Mouse (Mus musculus) liver, postnatal 0 days (tissue): Measurements from ENCODE around the gene Olfr484. TPM values are rescaled to one million over a fixed set of nuclear protein-coding genes. Genes with fewer than 3 reads are reported as not detected.
"Not testable (repeated sequence)": the region's sequence is repeated elsewhere in the genome, so short reads cannot be mapped to it uniquely, and the experiment has no call there.

Experiments used
- ATAC-seq: fragments of 200-750 bp; cut with Nextera tagmentation; 2 replicates; pipeline ENCODE4 v1.8.0; 2017; ENCODE audit warnings: mild to moderate bottlenecking, moderate library complexity
- DNase-seq: peaks from one replicate; pipeline ENCODE4 v3.0.0-alpha.2; 2016
- H3K27ac ChIP-seq: fragments of 300-500 bp; sonication (generic); 2 replicates; pipeline ENCODE4 v1.5.1; 2014; ENCODE audit warnings: antibody characterized with exemption, moderate library complexity, mild to moderate bottlenecking, low read depth
- H3K27me3 ChIP-seq: fragments of 300-500 bp; sonication (generic); 2 replicates; pipeline ENCODE4 v1.6.1; 2014; ENCODE audit warnings: low read length, control low read depth, mixed read lengths; ENCODE audit not compliant: insufficient read depth
- H3K36me3 ChIP-seq: fragments of 300-500 bp; sonication (generic); replicated peaks from 2 replicates; pipeline ENCODE4 v1.6.1; 2014; ENCODE audit warnings: mild to moderate bottlenecking, control low read depth, low read length, moderate library complexity, mixed read lengths; ENCODE audit not compliant: insufficient read depth
- H3K4me1 ChIP-seq: fragments of 300-500 bp; sonication (generic); 2 replicates; pipeline ENCODE4 v1.6.1; 2014; ENCODE audit warnings: antibody characterized with exemption, mild to moderate bottlenecking, control low read depth; ENCODE audit not compliant: insufficient read depth
- H3K4me2 ChIP-seq: fragments of 300-500 bp; sonication (generic); 2 replicates; pipeline ENCODE4 v1.6.1; 2014; ENCODE audit warnings: low read depth, mild to moderate bottlenecking, low read length, moderate library complexity, mixed read lengths
- H3K4me3 ChIP-seq: fragments of 300-500 bp; sonication (generic); 2 replicates; pipeline ENCODE4 v1.5.1; 2014; ENCODE audit warnings: low read depth, low read length
- H3K9ac ChIP-seq: fragments of 300-500 bp; sonication (generic); replicated peaks from 2 replicates; pipeline ENCODE4 v1.6.1; 2014; ENCODE audit warnings: mild to moderate bottlenecking, moderate library complexity
- H3K9me3 ChIP-seq: fragments of 300-500 bp; sonication (generic); 2 replicates; pipeline ENCODE4 v1.6.1; 2016; ENCODE audit warnings: mild to moderate bottlenecking, control low read depth, low read length, mixed read lengths
- CTCF ChIP-seq: sonication (generic); IDR thresholded peaks from 2 replicates; pipeline ENCODE4 v1.5.1; 2016; ENCODE audit warnings: antibody characterized with exemption, low read depth
- EP300 ChIP-seq: IDR thresholded peaks from 2 replicates; pipeline ENCODE4 v1.6.1; 2016; ENCODE audit warnings: antibody characterized with exemption, low read depth, mild to moderate bottlenecking
- WGBS: fragments of 180-500 bp; shearing (Covaris S2); extraction: QIAGEN DNeasy Blood & Tissue Kit; methylation state at CpG from one replicate; pipeline ENCODE4 v1.1.7; 2014; ENCODE audit not compliant: insufficient replicate concordance; 5-methylcytosine and 5-hydroxymethylcytosine counted together
- polyA plus RNA-seq: library from polyadenylated mRNA; unstranded; fragments of >200 nt; fragmentation: Nextera tagmentation; extraction: Ambion mirVana; gene quantifications from 2 replicates; pipeline ENCODE4 v1.2.1, GENCODE M21; 2015

The Olfr484 gene
- not detected in 2 replicates for polyA plus RNA-seq

GRCm38 (mm10) chr7:108127349-108127748 lies at the start of gene Olfr484:
Olfr484 (minus strand) TSS chr7:108127449.
- Histone ChIP-seq H3K9me3 (no peaks in the 10 kb centered on the region), H3K4me3 (no peak within 1 kb of the TSS), H3K9ac (no peak within 1 kb of the TSS), H3K4me2 (no peak within 1 kb of the TSS), H3K27ac (no peak within 1 kb of the TSS), H3K4me1 (no peaks in the 10 kb centered on the region), H3K27me3 (no peaks in the 10 kb centered on the region), H3K36me3 (no peaks in the 10 kb centered on the region)
- TF ChIP-seq EP300 = no peak
- TF ChIP-seq CTCF = no peak
- DNase-seq (no peak), ATAC-seq (no peak)

GRCm38 (mm10) chr7:108172642-108173041 lies 45.4 kb upstream of the Olfr484 start, which contains the start of gene Olfr486:
Olfr486 (minus strand) TSS chr7:108172742.
- H3K27ac ChIP-seq, H3K36me3 ChIP-seq, H3K9me3 ChIP-seq, DNase-seq, H3K4me1 ChIP-seq, ATAC-seq, H3K27me3 ChIP-seq, H3K4me3 ChIP-seq, H3K9ac ChIP-seq, H3K4me2 ChIP-seq: not testable (repeated sequence)
- 83% methylated on average over 1 of the region's 1 CpGs for WGBS

- DNase-seq = no peak
- TF ChIP-seq CTCF (no peak), EP300 (no peak)
- Histone ChIP-seq H3K4me1 (no peaks in the 10 kb centered on the region), H3K9ac (no peak within 1 kb of the TSS), H3K4me3 (no peak within 1 kb of the TSS), H3K9me3 (no peaks in the 10 kb centered on the region), H3K4me2 (no peak within 1 kb of the TSS), H3K27ac (no peak within 1 kb of the TSS), H3K27me3 (no peaks in the 10 kb centered on the region), H3K36me3 (no peaks in the 10 kb centered on the region)
- ATAC-seq = no peak
Observed at GRCm38 (mm10) chr7:108159771-108160170, 32.5 kb upstream of the Olfr484 start, which contains the start of gene Olfr485. Olfr485 (minus strand) TSS chr7:108159871.

GRCm38 (mm10) chr7:108121416-108121815 lies 5.8 kb downstream of the Olfr484 start:
- Histone ChIP-seq H3K27ac (no peak overlapping the region), H3K9ac (no peak overlapping the region), H3K4me2 (no peak overlapping the region), H3K36me3 (no peaks in the 10 kb centered on the region), H3K4me3 (no peak overlapping the region), H3K9me3 (no peaks in the 10 kb centered on the region), H3K27me3 (no peaks in the 10 kb centered on the region), H3K4me1 (no peaks in the 10 kb centered on the region)
- no peak for TF ChIP-seq CTCF
- DNase-seq (no peak), ATAC-seq (no peak)
- WGBS = 57% methylated on average over 1 of the region's 1 CpGs

- no peaks in the 10 kb centered on the region for H3K9me3 ChIP-seq
- ATAC-seq (no peak), DNase-seq (no peak)
- H3K9ac ChIP-seq = no peak overlapping the region
- no peak overlapping the region for H3K4me2 ChIP-seq
- H3K27ac ChIP-seq = no peak overlapping the region
- no peaks in the 10 kb centered on the region for H3K27me3 ChIP-seq
- no peak for TF ChIP-seq CTCF
- WGBS = 27% methylated on average over 1 of the region's 1 CpGs
- no peak overlapping the region for H3K4me3 ChIP-seq
- H3K4me1 ChIP-seq = no peaks in the 10 kb centered on the region
- H3K36me3 ChIP-seq = no peaks in the 10 kb centered on the region
Observed at GRCm38 (mm10) chr7:108120681-108121080, 6.6 kb downstream of the Olfr484 start.

- Histone ChIP-seq H3K4me2 (no peak within 1 kb of the TSS), H3K27ac (no peak within 1 kb of the TSS), H3K9ac (no peak within 1 kb of the TSS), H3K9me3 (no peaks in the 10 kb centered on the region), H3K4me1 (no peaks in the 10 kb centered on the region), H3K4me3 (no peak within 1 kb of the TSS), H3K27me3 (no peaks in the 10 kb centered on the region), H3K36me3 (no peaks in the 10 kb centered on the region)
- ATAC-seq (no peak), DNase-seq (no peak)
- WGBS = 76% methylated on average over 1 of the region's 1 CpGs
- TF ChIP-seq EP300 (no peak), CTCF (no peak)
Observed at GRCm38 (mm10) chr7:108100549-108100948, 26.7 kb downstream of the Olfr484 start, which contains the start of gene Olfr483. Olfr483 (plus strand) TSS chr7:108100849.

GRCm38 (mm10) chr7:108097486-108097885 lies 29.8 kb downstream of the Olfr484 start, which contains the start of gene Olfr482:
Olfr482 (minus strand) TSS chr7:108097586.
- ATAC-seq (no peak), DNase-seq (no peak)
- no peak within 1 kb of the TSS for H3K9ac ChIP-seq
- no peaks in the 10 kb centered on the region for H3K27me3 ChIP-seq
- no peak within 1 kb of the TSS for H3K27ac ChIP-seq
- H3K9me3 ChIP-seq = no peaks in the 10 kb centered on the region
- H3K4me3 ChIP-seq = no peak within 1 kb of the TSS
- no peak within 1 kb of the TSS for H3K4me2 ChIP-seq
- WGBS = 68% methylated on average over 1 of the region's 1 CpGs
- no peak for TF ChIP-seq EP300
- TF ChIP-seq CTCF = no peak
- H3K4me1 ChIP-seq = no peaks in the 10 kb centered on the region
- H3K36me3 ChIP-seq = no peaks in the 10 kb centered on the region
